Mouse (Mus musculus) embryonic fibroblast, embryonic 13.5 days (primary cell): Measurements from ENCODE around the gene Stx18.

Experiments used
- CTCF ChIP-seq: IDR thresholded peaks from 2 replicates; pipeline ENCODE4 v1.5.1; 2011; ENCODE audit warnings: mild to moderate bottlenecking, control low read depth, low read length, moderate library complexity, borderline replicate concordance; ENCODE audit not compliant: insufficient read depth
- POLR2A ChIP-seq: IDR thresholded peaks from 2 replicates; pipeline ENCODE4 v1.6.1; 2011; ENCODE audit warnings: low read depth, mild to moderate bottlenecking, control low read depth, low read length, moderate library complexity

GRCm38 (mm10) chr5:38126519-38127306, 88.2 kb downstream of the Stx18 start:
- TF ChIP-seq POLR2A (no peak), CTCF (no peak)
